Mouse (Mus musculus): ENCODE data around the gene Derl3. TPM values are rescaled to one million over a fixed set of nuclear protein-coding genes. Genes with fewer than 3 reads are reported as not detected.

Derl3 gene
- 3.0 TPM for polyA plus RNA-seq (2014; fragmentation: Illumina TruSeq; extraction: RNeasy Lipid Tissue Mini Kit (QIAGEN cat#74804); ENCODE audit: insufficient read depth, low read depth, low replicate concordance)

DNA sequence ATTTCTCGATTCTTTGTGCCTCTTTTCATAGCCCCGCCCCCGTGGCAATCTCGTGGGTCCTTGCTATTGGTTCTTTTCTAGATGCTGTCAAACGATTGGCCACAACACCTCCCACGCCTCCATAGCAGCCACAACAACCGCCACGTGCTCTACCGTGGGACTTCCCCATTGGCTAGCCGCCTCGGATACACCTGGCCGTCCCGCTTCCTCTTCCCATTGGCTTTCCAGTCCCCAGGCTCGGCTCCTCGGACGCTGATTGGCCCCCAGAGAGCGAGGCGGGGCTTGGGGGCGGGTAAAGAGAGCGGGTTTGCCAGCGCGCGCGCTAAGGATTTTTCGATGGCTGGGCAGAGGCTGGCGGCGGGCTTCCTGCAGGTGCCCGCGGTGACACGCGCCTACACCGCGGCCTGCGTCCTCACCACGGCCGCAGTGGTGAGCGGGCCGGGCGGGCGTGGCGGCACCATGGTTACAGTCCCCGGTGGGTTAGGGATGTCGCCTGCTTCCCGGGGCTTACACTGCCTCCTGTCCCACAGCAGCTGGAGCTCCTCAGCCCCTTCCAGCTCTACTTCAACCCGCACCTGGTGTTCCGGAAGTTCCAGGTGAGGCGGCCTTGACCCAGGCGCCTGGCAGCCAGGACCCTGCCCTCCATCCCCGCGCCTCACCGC is at the start of gene Derl3:
Derl3 (plus strand) TSS at position 325 of the 662 bp plus-strand sequence.

DNA sequence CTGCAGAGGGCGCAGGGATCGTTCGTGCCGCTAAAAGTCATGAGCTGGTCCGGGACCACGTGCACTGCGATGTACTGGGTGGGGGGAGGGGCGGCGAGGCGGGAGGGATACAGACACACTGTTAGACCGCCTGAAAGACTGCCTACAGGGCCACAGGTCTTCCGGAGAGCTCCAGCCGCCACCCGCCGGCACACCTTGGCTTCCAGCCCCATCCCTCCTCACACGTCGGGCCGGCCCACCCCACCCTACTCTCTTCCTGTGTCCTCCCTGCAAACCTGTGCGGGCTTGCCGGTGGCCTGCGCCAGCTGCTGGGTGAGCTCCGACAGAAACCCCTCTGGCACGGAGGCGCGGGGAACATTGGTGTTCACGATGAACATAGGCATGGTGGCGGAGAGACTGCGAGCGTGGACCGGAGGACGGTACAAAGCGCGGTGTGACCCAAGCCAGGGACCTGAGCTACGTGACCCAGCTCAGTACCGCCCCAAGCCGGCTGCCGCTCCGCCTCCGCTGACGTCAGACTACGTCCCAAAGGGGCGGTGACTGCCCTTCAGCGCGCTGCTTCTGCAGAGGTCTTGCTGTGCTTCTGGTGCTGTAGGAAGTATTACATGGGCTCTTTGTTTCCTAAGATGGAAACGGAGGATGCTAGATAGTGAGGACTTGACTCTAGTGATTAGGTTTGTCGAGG is 33.3 kb upstream of the Derl3 start, which contains the start of gene Mif:
Mif (minus strand) TSS at position 455 of the 685 bp plus-strand sequence.

DNA sequence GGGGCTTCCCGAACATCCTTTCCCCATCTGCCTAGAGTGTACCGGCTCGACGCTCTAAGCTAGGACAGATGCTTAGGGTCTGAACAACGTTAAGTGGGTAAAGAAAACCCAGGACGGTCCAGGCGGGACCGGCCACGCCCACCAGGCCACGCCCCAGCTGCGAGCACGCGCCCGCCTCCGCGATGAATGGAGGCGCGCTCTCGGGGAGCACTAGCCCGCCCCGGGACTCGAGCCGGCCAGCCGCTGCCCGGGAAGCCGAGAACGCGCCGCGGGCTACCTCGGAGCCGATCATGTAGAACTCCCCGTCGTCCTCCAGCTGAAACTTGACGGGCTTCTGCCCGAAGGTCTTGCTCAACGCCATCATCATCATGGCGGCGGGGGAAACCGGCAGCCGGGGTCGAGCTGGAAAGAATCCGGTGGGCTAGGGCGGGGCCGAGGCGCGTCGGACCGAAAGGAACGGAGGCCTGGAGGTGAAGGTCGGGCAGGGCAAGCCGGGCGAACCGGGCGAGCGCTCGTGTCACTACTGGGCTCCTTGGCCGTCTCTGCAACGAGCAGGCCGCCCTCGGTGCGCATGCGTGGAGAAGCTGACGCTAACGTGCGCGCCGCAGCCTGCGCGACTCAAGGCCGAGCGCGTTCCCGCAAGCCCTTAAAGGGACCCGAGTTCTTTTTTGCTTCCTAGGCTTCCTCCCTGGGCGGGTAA is 28.0 kb downstream of the Derl3 start, which contains the start of gene Smarcb1:
Smarcb1 (minus strand) TSS at position 592 of the 700 bp plus-strand sequence.

DNA sequence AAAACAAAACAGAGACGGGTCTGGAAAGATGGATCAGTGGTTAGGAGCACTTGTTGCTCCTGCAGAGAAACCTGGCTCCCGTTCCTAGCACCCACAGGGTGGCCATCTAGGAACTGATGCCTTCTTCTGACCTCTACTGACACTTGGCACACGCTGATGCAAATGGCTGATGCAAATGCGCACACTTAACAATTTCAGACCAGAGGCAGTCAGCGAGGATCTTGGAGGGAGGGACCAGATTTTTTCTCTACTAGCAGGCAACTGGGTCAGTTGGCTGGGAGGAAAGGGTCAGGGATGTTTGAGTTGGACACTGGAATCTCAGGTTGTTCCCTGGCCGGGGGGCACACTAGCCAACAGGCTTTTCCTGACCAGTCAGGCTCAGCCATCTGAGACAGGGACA is 39.7 kb downstream of the Derl3 start, which contains the start of gene Chchd10:
Chchd10 (plus strand) TSS at position 240 of the 400 bp plus-strand sequence.

DNA sequence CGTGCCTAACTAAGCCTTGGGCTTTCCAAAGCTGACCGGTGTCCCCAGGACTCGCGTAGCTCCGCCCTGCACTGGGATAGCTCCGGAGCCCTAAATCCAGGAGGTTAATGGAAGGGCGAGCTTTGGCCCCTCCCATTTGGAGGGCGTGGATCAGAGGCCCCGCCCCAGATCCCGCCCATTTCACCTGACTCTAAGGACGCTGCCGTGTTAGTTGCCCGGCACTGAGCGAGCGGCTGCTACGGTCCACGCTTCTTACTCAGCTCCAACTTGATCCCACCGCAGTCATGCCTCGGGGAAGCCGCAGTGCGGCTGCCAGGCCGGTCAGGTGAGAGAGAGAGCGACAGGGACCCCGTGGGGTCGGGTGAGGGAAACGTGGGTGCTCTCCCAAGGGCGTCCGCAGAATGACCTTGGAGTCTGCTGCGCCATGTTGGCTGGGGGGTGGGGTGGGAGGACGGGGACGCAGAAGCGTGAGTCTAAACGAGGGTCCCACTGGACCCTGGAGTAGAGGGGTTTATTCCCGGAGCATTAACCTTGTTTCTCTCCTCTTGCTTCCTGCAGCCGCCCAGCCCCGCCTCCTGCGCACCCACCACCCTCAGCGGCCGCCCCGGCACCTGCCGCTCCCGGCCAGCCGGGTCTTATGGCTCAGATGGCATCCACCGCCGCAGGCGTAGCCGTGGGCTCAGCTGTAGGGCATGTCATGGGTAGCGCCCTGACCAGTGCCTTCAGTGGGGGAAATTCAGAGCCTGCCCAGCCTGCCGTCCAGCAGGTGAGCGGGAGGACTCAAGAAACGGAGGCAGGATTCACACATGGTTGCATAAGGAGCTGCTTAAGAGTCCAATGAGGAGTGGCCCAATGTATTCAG is 42.7 kb downstream of the Derl3 start, which contains the start of gene Mmp11:
Mmp11 (minus strand) TSS at position 817 of the 862 bp plus-strand sequence.

DNA sequence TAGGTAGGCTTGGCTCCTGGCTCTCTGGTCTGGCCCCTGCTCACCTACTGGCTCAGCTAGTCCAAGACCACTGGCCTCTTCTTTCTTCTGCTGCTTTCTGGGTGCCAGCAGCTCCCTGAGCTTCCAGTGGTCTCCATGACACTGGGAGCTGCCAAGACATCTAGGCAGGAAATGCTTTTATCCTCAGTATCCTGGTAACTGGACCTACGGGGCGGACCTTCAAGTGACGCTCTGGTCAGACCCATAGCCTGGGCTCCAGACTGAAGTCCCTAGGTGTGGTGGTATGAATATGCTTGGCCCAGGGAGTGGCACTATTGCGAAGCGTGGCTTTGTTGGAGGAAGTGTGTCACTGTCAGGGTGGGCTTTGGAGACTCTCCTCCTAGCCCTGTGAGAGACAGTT is 47.3 kb downstream of the Derl3 start, which contains the start of gene Gm867:
Gm867 (minus strand) TSS at position 153 of the 400 bp plus-strand sequence.

DNA sequence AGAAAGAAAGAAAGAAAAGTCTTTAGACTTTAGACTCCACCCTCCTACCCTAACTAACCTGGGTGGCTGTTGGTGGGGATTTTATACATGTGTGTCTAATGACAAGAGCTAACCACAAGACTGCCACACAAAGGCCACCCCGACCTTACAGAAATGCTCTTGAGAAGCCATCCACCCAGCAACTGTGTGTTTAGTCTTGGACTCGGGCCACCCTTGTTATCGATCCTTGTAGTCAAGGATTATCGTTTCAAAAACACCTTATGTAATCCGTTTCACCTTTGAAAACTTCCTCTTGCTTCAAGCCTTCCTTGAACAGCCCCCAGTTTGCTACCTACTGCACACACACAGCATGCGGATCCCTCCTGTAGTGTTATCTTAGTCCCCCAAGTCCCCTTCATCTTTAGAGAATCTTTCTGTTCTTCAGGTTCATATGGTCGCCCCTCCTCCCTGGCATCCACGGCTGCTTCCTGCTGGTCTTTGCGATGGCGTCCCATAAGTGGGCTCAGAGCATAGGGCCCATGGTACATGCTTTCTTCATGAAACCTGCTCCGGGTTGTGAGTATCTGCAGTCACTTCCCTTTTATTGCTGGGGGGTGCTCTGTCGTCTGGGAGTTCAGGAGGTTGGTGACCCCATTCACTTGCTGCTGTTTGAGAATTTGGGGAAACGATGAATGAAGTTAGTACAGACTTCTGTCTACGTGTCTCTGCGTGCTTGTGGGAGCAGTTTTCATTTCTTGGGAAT is 49.7 kb downstream of the Derl3 start, which contains the start of gene Vpreb3:
Vpreb3 (plus strand) TSS at position 322 of the 742 bp plus-strand sequence.

Other genes with a start within 250 kb of the Derl3 start
- 4.7 TPM for gene Susd2, start 249.4 kb upstream of the Derl3 start, polyA plus RNA-seq (2014; fragmentation: Illumina TruSeq; extraction: RNeasy Lipid Tissue Mini Kit (QIAGEN cat#74804); ENCODE audit: insufficient read depth, low read depth, low replicate concordance)
- 11.5 TPM for gene Cabin1, start 129.1 kb upstream of the Derl3 start, polyA plus RNA-seq (2014; fragmentation: Illumina TruSeq; extraction: RNeasy Lipid Tissue Mini Kit (QIAGEN cat#74804); ENCODE audit: insufficient read depth, low read depth, low replicate concordance)
- 109 TPM for gene Ddt, start 120.0 kb upstream of the Derl3 start, polyA plus RNA-seq (2014; fragmentation: Illumina TruSeq; extraction: RNeasy Lipid Tissue Mini Kit (QIAGEN cat#74804); ENCODE audit: insufficient read depth, low read depth, low replicate concordance)
- gene Gm20441, start 112.5 kb upstream of the Derl3 start, polyA plus RNA-seq (2014; fragmentation: Illumina TruSeq; extraction: RNeasy Lipid Tissue Mini Kit (QIAGEN cat#74804); ENCODE audit: insufficient read depth, low read depth, low replicate concordance): not detected
- gene Gstt3, start 112.0 kb upstream of the Derl3 start, polyA plus RNA-seq (2014; fragmentation: Illumina TruSeq; extraction: RNeasy Lipid Tissue Mini Kit (QIAGEN cat#74804); ENCODE audit: insufficient read depth, low read depth, low replicate concordance): 31.9 TPM
- gene Gstt1, start 94.8 kb upstream of the Derl3 start, polyA plus RNA-seq (2014; fragmentation: Illumina TruSeq; extraction: RNeasy Lipid Tissue Mini Kit (QIAGEN cat#74804); ENCODE audit: insufficient read depth, low read depth, low replicate concordance): 119 TPM
- not detected for gene Gstt4, start 70.9 kb upstream of the Derl3 start, polyA plus RNA-seq (2014; fragmentation: Illumina TruSeq; extraction: RNeasy Lipid Tissue Mini Kit (QIAGEN cat#74804); ENCODE audit: insufficient read depth, low read depth, low replicate concordance)
- gene Gstt2, start 56.0 kb upstream of the Derl3 start, polyA plus RNA-seq (2014; fragmentation: Illumina TruSeq; extraction: RNeasy Lipid Tissue Mini Kit (QIAGEN cat#74804); ENCODE audit: insufficient read depth, low read depth, low replicate concordance): 32.5 TPM
- gene Mif, start 33.2 kb upstream of the Derl3 start, polyA plus RNA-seq (2014; fragmentation: Illumina TruSeq; extraction: RNeasy Lipid Tissue Mini Kit (QIAGEN cat#74804); ENCODE audit: insufficient read depth, low read depth, low replicate concordance): 126 TPM
- gene Smarcb1, start 28.2 kb downstream of the Derl3 start, polyA plus RNA-seq (2014; fragmentation: Illumina TruSeq; extraction: RNeasy Lipid Tissue Mini Kit (QIAGEN cat#74804); ENCODE audit: insufficient read depth, low read depth, low replicate concordance): 48.8 TPM
- 224 TPM for gene Chchd10, start 39.7 kb downstream of the Derl3 start, polyA plus RNA-seq (2014; fragmentation: Illumina TruSeq; extraction: RNeasy Lipid Tissue Mini Kit (QIAGEN cat#74804); ENCODE audit: insufficient read depth, low read depth, low replicate concordance)
- gene Mmp11, start 43.1 kb downstream of the Derl3 start, polyA plus RNA-seq (2014; fragmentation: Illumina TruSeq; extraction: RNeasy Lipid Tissue Mini Kit (QIAGEN cat#74804); ENCODE audit: insufficient read depth, low read depth, low replicate concordance): 22.1 TPM
- gene Gm867, start 47.3 kb downstream of the Derl3 start, polyA plus RNA-seq (2014; fragmentation: Illumina TruSeq; extraction: RNeasy Lipid Tissue Mini Kit (QIAGEN cat#74804); ENCODE audit: insufficient read depth, low read depth, low replicate concordance): 13.9 TPM
- 44.9 TPM for gene Vpreb3, start 49.6 kb downstream of the Derl3 start, polyA plus RNA-seq (2014; fragmentation: Illumina TruSeq; extraction: RNeasy Lipid Tissue Mini Kit (QIAGEN cat#74804); ENCODE audit: insufficient read depth, low read depth, low replicate concordance)
- gene Gm5134, start 61.1 kb downstream of the Derl3 start, polyA plus RNA-seq (2014; fragmentation: Illumina TruSeq; extraction: RNeasy Lipid Tissue Mini Kit (QIAGEN cat#74804); ENCODE audit: insufficient read depth, low read depth, low replicate concordance): not detected
- gene Zfp280b, start 139.2 kb downstream of the Derl3 start, polyA plus RNA-seq (2014; fragmentation: Illumina TruSeq; extraction: RNeasy Lipid Tissue Mini Kit (QIAGEN cat#74804); ENCODE audit: insufficient read depth, low read depth, low replicate concordance): 2.9 TPM
- not detected for gene Slc5a4b, start 217.5 kb downstream of the Derl3 start, polyA plus RNA-seq (2014; fragmentation: Illumina TruSeq; extraction: RNeasy Lipid Tissue Mini Kit (QIAGEN cat#74804); ENCODE audit: insufficient read depth, low read depth, low replicate concordance)